Mouse (Mus musculus): ENCODE results near the gene Csf3. TPM values are rescaled to one million over a fixed set of nuclear protein-coding genes. Genes with fewer than 3 reads are reported as not detected.
A peak's percentile ranks its signal among the peaks of the same experiment; 100 is the strongest.
"Not testable (repeated sequence)": the region's sequence is repeated elsewhere in the genome, so short reads cannot be mapped to it uniquely, and the experiment has no call there.

Gene Csf3
- not detected for total RNA-seq (2021)
- long read RNA-seq, experiment 1, result 0 reads
- long read RNA-seq, experiment 2, result 0 reads

DNA sequence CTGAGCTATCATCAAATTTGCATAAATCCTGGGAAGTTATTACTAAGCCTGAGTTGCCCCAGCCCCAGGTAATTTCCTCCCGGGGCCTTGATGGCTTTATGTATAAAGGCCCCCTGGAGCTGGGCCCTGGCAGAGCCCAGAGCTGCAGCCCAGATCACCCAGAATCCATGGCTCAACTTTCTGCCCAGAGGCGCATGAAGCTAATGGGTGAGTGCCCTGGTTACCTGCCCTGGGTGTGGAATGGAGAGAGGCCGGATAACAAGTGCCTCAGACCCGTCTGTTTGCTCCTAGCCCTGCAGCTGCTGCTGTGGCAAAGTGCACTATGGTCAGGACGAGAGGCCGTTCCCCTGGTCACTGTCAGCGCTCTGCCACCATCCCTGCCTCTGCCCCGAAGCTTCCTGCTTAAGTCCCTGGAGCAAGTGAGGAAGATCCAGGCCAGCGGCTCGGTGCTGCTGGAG is at the start of gene Csf3:
Csf3 (plus strand) TSS at position 51 of the 458 bp plus-strand sequence.
- DNase-seq (ENCODE audit: low spot score in 2 of 2), result no peak

DNA sequence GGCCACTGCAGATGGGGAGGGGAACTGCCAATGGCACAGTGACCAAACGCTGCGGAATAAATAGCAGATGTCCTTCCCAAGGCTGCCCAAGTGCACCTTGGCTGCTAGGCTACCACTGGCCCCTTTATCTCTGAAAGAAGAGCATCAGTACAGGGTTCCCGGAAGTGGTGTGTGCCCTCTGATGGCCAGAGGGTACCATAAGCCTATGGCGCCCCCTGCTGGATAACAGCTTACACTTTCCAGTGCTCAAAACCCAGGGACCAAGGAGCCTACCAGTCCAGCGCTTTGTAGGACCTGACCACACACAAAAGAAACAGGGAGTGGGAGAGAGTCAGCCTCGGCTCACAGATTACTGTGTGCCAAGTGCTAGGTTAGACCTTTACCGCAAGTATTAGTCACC is 46.0 kb upstream of the Csf3 start:
- DNase-seq (ENCODE audit: low spot score in 2 of 2), result peak; percentile 6 to 18

GRCm38 (mm10) chr11:98660517-98660916 is 40.5 kb upstream of the Csf3 start:
- DNase-seq (ENCODE audit: low spot score in 2 of 2), result peak; percentile 22 to 65

DNA sequence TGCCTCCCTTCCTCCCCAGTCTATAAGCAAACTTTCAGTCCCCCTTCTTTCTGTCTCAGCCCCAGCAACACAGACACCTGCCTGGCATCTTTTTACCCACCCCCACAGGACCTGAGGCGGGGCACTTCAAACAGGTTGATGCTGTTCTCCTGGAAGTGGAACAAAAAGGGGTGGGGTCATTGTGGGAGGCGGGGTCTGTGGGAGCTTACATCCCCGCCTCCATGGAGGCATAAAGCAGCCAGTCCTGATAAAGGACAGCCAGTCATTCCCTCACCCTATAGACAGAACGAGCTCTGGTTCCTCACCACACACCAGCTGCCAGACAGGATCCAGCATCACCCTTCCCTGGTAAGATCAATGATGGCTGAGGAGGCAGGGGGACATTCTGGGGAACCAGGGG is 37.0 kb upstream of the Csf3 start, which contains the start of gene Gsdma:
Gsdma (plus strand) TSS at position 261 of the 400 bp plus-strand sequence.
- DNase-seq (ENCODE audit: low spot score in 2 of 2), result no peak

DNA sequence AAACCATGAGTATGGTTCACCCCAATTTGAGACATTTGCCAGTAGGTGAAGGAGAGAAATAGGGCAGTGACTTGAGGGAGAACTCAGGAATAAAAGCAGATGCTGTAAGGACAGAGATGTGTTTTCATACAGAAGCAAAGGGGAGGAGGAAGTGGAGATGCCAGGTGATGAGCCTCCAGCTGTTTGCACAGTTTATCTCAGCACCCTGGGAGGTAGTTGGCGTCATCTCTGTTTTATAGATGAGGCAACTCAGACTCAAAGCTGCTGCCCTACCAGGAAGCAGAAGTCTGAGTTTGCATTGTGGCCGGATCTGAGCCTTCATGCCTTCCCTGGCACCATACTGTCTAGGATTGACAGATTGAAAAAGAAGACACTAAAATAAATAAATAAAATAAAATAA is 32.1 kb upstream of the Csf3 start:
- no peak for DNase-seq (ENCODE audit: low spot score in 2 of 2)

- DNase-seq (ENCODE audit: low spot score in 2 of 2), result no peak
Measured at GRCm38 (mm10) chr11:98671284-98671815, 29.7 kb upstream of the Csf3 start.

DNA sequence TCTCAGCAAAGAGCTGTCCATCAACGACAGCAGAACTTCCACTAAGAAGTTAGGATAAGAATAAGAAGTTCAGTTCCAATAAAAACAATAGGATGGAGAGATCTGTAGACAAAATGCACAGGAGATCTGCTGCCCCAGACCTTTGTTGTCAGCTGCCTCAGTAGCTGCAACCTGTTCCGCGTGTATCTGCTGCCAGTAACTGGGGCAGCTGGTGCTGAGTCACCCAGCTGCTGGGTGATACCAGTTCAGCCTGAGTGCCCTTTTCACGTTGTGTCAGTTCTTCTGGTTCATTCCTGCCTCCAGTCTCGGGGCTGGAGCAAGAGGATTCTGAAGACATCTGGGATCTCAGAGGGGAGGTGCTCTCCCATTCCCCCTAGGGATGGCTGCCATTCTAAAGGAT is 29.2 kb upstream of the Csf3 start:
- DNase-seq (ENCODE audit: low spot score in 2 of 2), result no peak

- DNase-seq (ENCODE audit: low spot score in 2 of 2), result no peak
Measured at GRCm38 (mm10) chr11:98672482-98672881, 28.6 kb upstream of the Csf3 start.

GRCm38 (mm10) chr11:98673136-98673535 is 27.9 kb upstream of the Csf3 start:
- peak; percentile 33 to 59 for DNase-seq (ENCODE audit: low spot score in 2 of 2)

GRCm38 (mm10) chr11:98675829-98676363 is 25.2 kb upstream of the Csf3 start:
- no peak for DNase-seq (ENCODE audit: low spot score in 2 of 2)

- no peak for DNase-seq (ENCODE audit: low spot score in 2 of 2)
Measured at GRCm38 (mm10) chr11:98680023-98680422, 21.0 kb upstream of the Csf3 start.

DNA sequence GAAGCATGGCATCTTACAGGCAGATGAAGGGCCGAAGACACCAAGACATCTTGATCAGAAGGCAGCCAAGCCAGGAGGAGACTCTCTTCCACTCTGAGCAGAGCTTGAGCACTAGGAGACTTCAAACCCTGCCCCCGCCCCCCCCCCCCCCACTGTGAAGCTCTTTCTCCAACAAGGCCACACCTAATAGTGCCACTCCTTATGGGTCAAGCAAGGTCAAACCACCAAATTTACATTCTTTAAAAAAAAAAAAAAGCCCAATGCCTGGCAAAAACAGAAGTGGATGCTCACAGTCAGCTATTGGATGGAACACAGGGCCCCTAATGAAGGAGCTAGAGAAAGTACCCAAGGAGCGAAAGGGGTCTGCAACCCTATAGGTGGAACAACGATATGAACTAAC is 20.5 kb upstream of the Csf3 start:
- not testable (repeated sequence) for DNase-seq (ENCODE audit: low spot score in 2 of 2)

GRCm38 (mm10) chr11:98681186-98681585 is 19.9 kb upstream of the Csf3 start:
- DNase-seq (ENCODE audit: low spot score in 2 of 2), result no peak

GRCm38 (mm10) chr11:98681786-98682745 is 19.0 kb upstream of the Csf3 start, which contains the start of gene Psmd3:
Psmd3 (plus strand) TSS chr11:98682554.
- peak; percentile 97 to 98 for DNase-seq (ENCODE audit: low spot score in 2 of 2)

GRCm38 (mm10) chr11:98682811-98683210 is 18.3 kb upstream of the Csf3 start:
- no peak for DNase-seq (ENCODE audit: low spot score in 2 of 2)

DNA sequence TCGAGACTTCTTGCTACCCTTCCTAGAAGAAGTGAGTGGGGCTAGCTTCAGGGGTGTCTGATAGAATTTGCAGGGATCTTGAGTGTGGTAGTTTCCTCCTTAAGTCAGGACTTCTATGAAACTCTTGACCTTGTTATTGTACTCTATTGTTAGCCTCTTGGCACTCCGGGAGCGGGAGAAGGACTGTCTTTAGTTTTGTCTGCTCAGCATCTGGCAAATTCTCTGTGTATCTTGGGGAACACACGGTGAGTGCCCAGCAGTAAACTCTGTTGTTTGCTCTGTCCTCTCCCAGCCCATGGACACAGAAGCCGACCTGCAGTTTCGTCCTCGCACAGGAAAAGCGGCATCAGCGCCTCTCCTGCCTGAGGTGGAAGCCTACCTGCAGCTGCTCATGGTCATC is 15.4 kb upstream of the Csf3 start:
- DNase-seq (ENCODE audit: low spot score in 2 of 2), result no peak

DNA sequence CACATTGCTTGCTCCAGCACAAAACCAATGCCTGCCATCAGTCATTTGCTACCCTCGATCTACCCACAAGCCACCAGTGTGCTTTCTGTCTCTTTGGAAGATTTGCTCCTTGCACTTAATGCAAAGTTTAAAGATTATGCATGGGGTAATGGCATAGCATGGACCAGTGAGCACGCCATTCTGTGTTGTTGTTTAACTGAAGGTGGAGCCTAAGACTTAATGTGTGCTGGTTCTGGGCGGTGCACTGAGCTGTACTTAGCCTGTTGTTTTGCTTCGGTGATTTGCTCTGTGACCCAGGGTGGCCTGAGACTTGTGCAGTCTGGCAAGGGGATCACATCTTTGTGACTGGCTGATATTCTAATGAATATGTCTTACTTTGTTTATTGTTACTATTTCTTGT is 14.1 kb upstream of the Csf3 start:
- no peak for DNase-seq (ENCODE audit: low spot score in 2 of 2)

DNA sequence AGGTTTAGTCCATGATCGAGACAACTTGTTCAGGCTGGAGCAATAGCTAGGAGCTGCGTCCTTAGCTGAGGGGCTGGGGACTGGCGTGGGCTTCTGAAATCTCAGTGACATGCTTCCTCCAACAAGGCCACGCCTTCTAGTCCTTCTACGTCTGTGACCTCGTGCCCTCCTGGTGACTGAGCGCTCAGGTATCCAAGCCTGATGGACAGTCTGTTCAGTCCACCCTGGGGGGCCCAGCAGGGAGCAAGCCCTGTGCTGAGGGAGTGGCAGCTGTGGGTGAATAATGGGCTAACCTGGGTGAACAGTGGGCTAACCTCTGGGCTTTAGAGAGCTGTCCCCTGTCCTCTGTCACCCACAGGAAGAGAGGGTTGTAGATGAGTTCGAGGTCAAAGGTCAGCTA is 13.1 kb upstream of the Csf3 start:
- DNase-seq (ENCODE audit: low spot score in 2 of 2), result no peak

GRCm38 (mm10) chr11:98693201-98693600 is 7.9 kb upstream of the Csf3 start:
- DNase-seq (ENCODE audit: low spot score in 2 of 2), result no peak

GRCm38 (mm10) chr11:98693746-98694145 is 7.3 kb upstream of the Csf3 start:
- no peak for DNase-seq (ENCODE audit: low spot score in 2 of 2)

DNA sequence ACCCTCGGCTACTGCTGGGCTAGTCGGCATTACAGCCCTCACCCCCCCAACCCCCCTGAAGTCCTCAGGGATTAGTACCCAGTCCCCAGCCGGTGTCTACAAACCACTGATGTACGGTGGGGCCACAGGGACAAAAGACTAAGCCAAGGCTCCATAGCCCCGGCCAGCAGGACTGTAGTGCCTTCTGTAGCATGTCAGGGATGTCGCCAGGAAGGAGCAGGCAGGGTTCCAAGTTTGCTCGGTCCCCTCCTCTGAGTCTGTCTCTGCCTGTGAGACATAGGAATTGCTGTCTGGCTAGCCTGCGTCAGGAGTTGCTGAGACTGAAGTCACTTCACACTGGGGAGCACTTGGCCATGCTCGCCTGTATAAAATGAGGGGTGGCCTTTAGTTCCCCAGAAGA is 6.8 kb upstream of the Csf3 start:
- no peak for DNase-seq (ENCODE audit: low spot score in 2 of 2)

DNA sequence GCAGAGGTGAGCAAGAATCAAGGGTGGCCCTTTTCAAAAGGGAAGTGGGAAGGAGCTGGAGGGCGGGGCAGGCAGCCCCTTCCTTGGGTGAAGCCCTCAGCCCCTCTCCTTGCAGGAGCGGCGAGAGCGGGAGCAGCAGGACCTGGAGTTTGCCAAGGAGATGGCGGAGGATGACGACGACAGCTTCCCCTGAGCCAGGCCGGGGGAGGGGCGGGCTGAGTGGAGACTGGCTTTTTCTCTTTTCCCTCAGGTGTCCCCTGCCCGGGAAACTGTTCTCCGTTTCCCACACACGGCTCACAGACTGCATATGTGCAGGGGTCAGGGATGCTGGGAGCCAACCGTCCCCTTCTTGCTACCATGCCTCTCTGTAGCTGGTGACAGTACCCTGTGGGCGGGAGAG is 5.7 kb upstream of the Csf3 start:
- no peak for DNase-seq (ENCODE audit: low spot score in 2 of 2)
